Mouse (Mus musculus) forebrain, postnatal 0 days (tissue): ENCODE results near the gene Gm10337. TPM values are rescaled to one million over a fixed set of nuclear protein-coding genes. Genes with fewer than 3 reads are reported as not detected.

Source experiments
- ATAC-seq: fragments of 200-750 bp; cut with Nextera tagmentation; 2 replicates; pipeline ENCODE4 v1.8.0; 2017; ENCODE audit warnings: mild to moderate bottlenecking, moderate library complexity
- DNase-seq: peaks from one replicate; pipeline ENCODE4 v3.0.0-alpha.2; 2015
- H3K27ac ChIP-seq: fragments of 300-500 bp; sonication (generic); 2 replicates; pipeline ENCODE4 v1.5.1; 2014; ENCODE audit warnings: low read depth, mild to moderate bottlenecking, antibody characterized with exemption, low read length, moderate library complexity, mixed read lengths
- H3K27me3 ChIP-seq: fragments of 300-500 bp; sonication (generic); 2 replicates; pipeline ENCODE4 v1.6.1; 2014; ENCODE audit warnings: mild to moderate bottlenecking, low read length, mixed read lengths; ENCODE audit not compliant: insufficient read depth
- H3K36me3 ChIP-seq: fragments of 300-500 bp; sonication (generic); 2 replicates; pipeline ENCODE4 v1.6.1; 2014; ENCODE audit warnings: mild to moderate bottlenecking, moderate library complexity; ENCODE audit not compliant: insufficient read depth
- H3K4me1 ChIP-seq: fragments of 300-500 bp; sonication (generic); 2 replicates; pipeline ENCODE4 v1.6.1; 2014; ENCODE audit warnings: antibody characterized with exemption; ENCODE audit not compliant: insufficient read depth
- H3K4me2 ChIP-seq: fragments of 300-500 bp; sonication (generic); 2 replicates; pipeline ENCODE4 v1.6.1; 2014; ENCODE audit warnings: low read depth, mild to moderate bottlenecking, moderate library complexity
- H3K4me3 ChIP-seq: fragments of 300-500 bp; sonication (generic); 2 replicates; pipeline ENCODE4 v1.5.1; 2014; ENCODE audit warnings: low read depth, low read length, mixed read lengths
- H3K9ac ChIP-seq: fragments of 300-500 bp; sonication (generic); 2 replicates; pipeline ENCODE4 v1.6.1; 2014; ENCODE audit warnings: mild to moderate bottlenecking
- H3K9me3 ChIP-seq: fragments of 300-500 bp; sonication (generic); 2 replicates; pipeline ENCODE4 v1.6.1; 2016; ENCODE audit warnings: low read length
- CTCF ChIP-seq: sonication (generic); IDR thresholded peaks from 2 replicates; pipeline ENCODE4 v1.5.1; 2016; ENCODE audit warnings: antibody characterized with exemption, control low read depth, low read depth
- WGBS: fragments of 180-500 bp; shearing (Covaris S2); extraction: QIAGEN DNeasy Blood & Tissue Kit; methylation state at CpG from one replicate; pipeline ENCODE4 v1.1.7; 2014; 5-methylcytosine and 5-hydroxymethylcytosine counted together
- polyA plus RNA-seq: library from polyadenylated mRNA; unstranded; fragments of >200 nt; fragmentation: Nextera tagmentation; extraction: Ambion mirVana; gene quantifications from 2 replicates; pipeline ENCODE4 v1.2.1, GENCODE M21; 2015
- total RNA-seq: library from RNA; depleted of rRNA; stranded (reverse); fragments of >200 nt; gene quantifications from 2 replicates; pipeline ENCODE4 v1.2.3, GENCODE M21; 2014

Gm10337 gene
- total and polyA plus RNA-seq, 2 experiments from 2014 or later = 4.2 TPM; not detected in 1

DNA sequence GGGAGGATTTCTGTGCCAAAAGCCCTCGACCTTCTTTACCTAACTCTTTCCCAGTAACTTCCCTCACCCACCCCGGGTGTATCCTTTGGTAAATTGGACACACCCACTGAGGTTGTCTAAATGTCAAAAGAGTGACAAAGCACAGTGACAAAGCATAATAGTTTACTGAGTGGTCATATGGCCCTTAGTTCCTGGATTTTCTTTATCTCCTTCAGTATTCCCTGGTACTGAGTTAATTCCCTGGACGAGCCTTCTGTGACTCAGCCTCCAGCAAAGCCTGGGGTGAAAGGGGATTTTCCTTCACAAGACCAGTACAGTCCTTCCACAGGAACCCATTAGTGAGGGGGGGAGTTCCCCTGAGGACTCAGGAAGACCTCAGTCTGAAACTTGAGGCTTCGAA is 42.6 kb upstream of the Gm10337 start:
- no peak for ATAC-seq
- Histone ChIP-seq H3K27me3 (no peaks in the 10 kb centered on the region), H3K36me3 (no peaks in the 10 kb centered on the region), H3K4me2 (no peak overlapping the region), H3K4me1 (peaks cover 6% of the 10 kb centered on the region; the same call in 1 of the 2 replicates), H3K27ac (no peak overlapping the region), H3K9me3 (no peaks in the 10 kb centered on the region), H3K4me3 (no peak overlapping the region), H3K9ac (no peak overlapping the region)
- TF ChIP-seq CTCF = no peak
- 72% methylated on average over 4 of the region's 4 CpGs for WGBS
- DNase-seq = no peak

DNA sequence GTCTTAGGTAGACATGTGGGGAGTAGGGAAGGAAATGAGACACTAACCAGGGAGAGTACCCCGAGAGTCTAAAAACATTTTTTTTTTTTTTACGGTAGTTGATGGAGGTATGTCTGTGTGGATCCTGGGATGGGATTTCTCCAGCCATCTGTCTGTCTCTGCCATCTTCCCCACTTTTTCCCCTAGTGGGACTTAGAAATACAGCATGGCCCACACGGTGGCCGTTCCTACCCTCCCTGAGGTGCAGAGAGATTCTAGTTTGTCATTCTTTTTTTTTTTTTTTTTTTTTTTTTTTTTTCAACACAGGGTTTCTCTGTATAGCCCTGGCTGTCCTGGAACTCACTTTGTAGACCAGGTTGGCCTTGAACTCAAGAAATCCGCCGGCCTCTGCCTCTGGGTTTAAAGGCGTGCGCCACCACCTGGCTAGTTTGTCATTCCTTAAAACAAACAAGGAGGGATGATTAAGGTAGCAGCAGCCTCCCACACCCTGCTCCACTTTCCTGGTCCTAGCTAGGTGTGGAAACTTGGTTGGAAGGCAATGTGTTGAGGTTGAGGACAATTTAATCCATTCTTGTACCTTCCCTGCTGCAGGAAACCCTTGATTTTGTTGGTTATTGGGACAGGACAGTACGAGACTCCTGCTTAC is 42.0 kb upstream of the Gm10337 start:
- Histone ChIP-seq H3K27ac (no peak overlapping the region), H3K4me2 (no peak overlapping the region), H3K27me3 (no peaks in the 10 kb centered on the region), H3K9ac (no peak overlapping the region), H3K36me3 (no peaks in the 10 kb centered on the region), H3K4me3 (no peak overlapping the region), H3K9me3 (no peaks in the 10 kb centered on the region), H3K4me1 (peaks cover 6% of the 10 kb centered on the region; the same call in 1 of the 2 replicates)
- ATAC-seq (no peak), DNase-seq (no peak)
- TF ChIP-seq CTCF = no peak
- WGBS = 81% methylated on average over 9 of the region's 9 CpGs

DNA sequence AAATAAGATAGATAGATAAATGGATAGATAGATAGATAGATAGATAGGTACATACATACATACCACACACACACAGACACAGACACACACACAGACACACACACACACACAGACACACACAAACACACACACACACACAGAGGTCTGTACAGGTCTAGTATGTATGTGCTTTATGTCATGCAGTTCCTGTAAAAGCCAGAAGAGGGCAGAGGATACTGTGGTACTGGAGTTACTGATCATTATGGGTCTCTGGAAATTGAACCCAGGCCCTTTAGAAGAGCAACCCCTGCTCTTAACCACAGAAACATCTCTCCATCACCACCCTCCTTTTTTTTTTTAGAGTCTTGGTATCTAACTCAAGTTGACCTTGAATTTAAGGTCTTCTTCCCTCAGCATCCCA is 39.9 kb upstream of the Gm10337 start:
- no peak overlapping the region for H3K27ac ChIP-seq
- no peak overlapping the region for H3K9ac ChIP-seq
- no peak overlapping the region for H3K4me3 ChIP-seq
- no peak for DNase-seq
- peak; percentile 50 for TF ChIP-seq CTCF
- H3K36me3 ChIP-seq = no peaks in the 10 kb centered on the region
- peaks cover 6% of the 10 kb centered on the region; the same call in 1 of the 2 replicates for H3K4me1 ChIP-seq
- H3K27me3 ChIP-seq = no peaks in the 10 kb centered on the region
- H3K4me2 ChIP-seq = no peak overlapping the region
- ATAC-seq = no peak
- no peaks in the 10 kb centered on the region for H3K9me3 ChIP-seq

DNA sequence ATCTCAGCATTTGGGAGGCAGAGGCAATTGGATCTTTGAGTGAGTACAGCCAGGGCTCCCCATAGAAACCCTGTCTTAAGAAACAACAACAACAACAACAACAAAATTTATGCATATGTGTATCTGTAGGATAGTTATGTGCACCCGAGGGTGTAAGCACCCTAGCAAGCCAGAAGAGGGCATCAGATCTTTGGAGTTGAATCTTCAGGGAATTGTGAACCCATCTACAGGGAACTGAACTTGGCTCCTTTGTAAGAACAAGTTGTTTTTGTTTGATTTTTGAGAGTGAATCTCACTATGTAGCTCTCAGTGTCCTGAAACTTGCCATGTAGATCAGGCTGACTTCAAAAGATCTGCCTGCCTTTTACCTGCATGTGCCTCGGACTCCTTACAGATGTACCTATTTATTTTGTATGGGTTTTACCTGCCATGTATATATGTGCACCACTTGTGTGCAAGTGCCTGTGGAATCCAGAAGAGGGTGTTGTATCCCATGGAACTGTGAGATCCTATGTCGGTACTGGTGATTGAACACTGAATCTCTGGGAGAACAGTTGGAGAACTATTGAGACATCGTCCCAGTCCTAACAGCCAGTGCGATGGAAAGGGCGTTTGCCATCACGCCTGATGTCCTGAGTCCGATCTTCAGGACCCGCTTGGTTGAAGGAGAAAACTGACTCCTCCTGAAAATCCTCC is 34.7 kb upstream of the Gm10337 start:
- TF ChIP-seq CTCF = no peak

DNA sequence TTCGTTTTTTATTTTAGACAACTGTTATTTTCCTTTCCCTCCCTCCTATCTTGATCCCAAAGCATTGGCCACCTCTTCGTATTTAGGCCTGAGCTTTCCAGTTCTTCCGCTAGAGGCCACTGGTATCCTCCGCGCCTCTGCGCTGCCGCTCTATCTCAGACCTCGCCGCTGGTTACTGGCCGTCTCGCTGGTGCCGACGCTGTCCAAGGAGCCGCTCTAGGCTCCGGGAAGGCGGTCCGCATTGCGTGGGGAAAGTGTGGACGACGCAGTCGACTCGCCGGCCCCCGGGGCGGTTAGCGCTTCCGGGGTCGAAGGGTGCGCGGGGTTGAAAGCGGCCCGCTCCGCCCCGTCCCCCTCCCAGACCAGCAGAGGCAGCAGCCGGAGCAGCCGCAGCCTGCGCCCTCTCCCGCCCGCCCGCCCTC is 33.3 kb upstream of the Gm10337 start, which contains the start of gene Pcbp2:
Pcbp2 (plus strand) TSS at position 357 of the 422 bp plus-strand sequence.
- WGBS = 3% methylated on average over 37 of the region's 40 CpGs
- H3K4me1 ChIP-seq = peaks cover 6% of the 10 kb centered on the region; the same call in 1 of the 2 replicates
- H3K27ac ChIP-seq = peak within 1 kb of the TSS; percentile 97
- no peaks in the 10 kb centered on the region for H3K9me3 ChIP-seq
- peak; percentile 88 for TF ChIP-seq CTCF
- H3K4me3 ChIP-seq = peak within 1 kb of the TSS; percentile 88
- no peaks in the 10 kb centered on the region for H3K27me3 ChIP-seq
- DNase-seq (peak; percentile 99), ATAC-seq (peak; percentile 98)
- H3K4me2 ChIP-seq = peak within 1 kb of the TSS; percentile 63
- peaks cover 8% of the 10 kb centered on the region for H3K36me3 ChIP-seq
- H3K9ac ChIP-seq = peak within 1 kb of the TSS; percentile 81

More for the DNA sequence above, 34.7 kb upstream of the Gm10337 start:
- Histone ChIP-seq H3K27me3 (no peaks in the 10 kb centered on the region), H3K4me2 (no peak overlapping the region), H3K27ac (no peak overlapping the region), H3K9me3 (no peaks in the 10 kb centered on the region), H3K36me3 (no peaks in the 10 kb centered on the region; the same call in 1 of the 2 replicates), H3K9ac (no peak overlapping the region), H3K4me1 (peaks cover 6% of the 10 kb centered on the region; the same call in 1 of the 2 replicates), H3K4me3 (no peak overlapping the region)
- ATAC-seq = no peak
- 98% methylated on average over 9 of the region's 9 CpGs for WGBS
- no peak for DNase-seq

DNA sequence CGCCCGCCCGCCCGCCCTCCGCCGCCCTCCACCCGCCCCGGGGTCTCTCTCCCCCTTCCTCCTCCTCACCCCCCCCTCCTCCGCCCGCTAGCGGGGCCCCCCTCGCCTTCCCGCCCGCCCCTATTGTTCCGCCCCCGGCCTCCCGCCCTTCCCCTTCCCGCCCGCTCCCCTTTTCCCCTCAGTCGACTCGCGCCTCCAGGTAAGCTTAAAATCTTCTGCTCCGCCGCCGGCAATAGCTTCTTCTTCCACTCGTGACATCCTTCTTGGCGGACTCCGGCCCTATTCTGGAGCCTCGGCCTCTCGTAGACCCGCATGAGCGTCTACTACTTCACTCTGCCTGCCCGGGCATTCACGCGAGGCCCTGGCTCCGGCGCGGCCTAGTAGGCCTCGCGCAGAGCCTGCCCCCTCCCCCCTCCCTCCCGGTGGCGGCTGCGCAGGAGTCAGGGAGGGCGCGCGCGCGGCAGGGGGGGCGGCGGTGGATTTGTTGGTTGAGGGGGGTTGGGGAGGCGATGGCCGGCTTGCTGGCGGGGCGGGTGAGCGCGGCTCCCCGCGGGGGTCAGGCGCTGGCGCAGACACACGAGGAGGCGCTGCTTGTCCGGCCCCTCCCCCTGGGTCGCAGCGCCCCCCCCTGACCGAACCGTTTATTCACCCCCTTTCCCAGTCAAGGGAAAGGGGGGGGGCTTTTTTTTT is 32.8 kb upstream of the Gm10337 start:
- Histone ChIP-seq H3K9ac (peak overlapping the region; percentile 81), H3K27ac (peak overlapping the region; percentile 97), H3K36me3 (peaks cover 14% of the 10 kb centered on the region), H3K4me1 (peaks cover 6% of the 10 kb centered on the region; the same call in 1 of the 2 replicates), H3K4me3 (peak overlapping the region; percentile 88), H3K9me3 (no peaks in the 10 kb centered on the region), H3K4me2 (peak overlapping the region; percentile 63), H3K27me3 (no peaks in the 10 kb centered on the region)
- WGBS = under 1% methylated on average over 40 of the region's 67 CpGs
- TF ChIP-seq CTCF = 0 out of 2 replicates have a peak, but pooled peaks have one; percentile 16
- ATAC-seq (peak; percentile 69), DNase-seq (peak; percentile 91)
